Mouse (Mus musculus) olfactory bulb, adult 2 months (tissue): Measurements from ENCODE around the gene Zfand4.

Experiments used
- CTCF ChIP-seq: fragments of 200-500 bp; IDR thresholded peaks from 2 replicates; pipeline ENCODE4 v1.5.1; 2012; ENCODE audit warnings: low read depth, mild to moderate bottlenecking, low read length, moderate library complexity; ENCODE audit not compliant: insufficient read depth
- POLR2A ChIP-seq: fragments of 200-500 bp; IDR thresholded peaks from 2 replicates; pipeline ENCODE4 v1.6.1; 2012; ENCODE audit warnings: mild to moderate bottlenecking, low read depth, low read length, moderate library complexity; ENCODE audit not compliant: insufficient read depth

DNA sequence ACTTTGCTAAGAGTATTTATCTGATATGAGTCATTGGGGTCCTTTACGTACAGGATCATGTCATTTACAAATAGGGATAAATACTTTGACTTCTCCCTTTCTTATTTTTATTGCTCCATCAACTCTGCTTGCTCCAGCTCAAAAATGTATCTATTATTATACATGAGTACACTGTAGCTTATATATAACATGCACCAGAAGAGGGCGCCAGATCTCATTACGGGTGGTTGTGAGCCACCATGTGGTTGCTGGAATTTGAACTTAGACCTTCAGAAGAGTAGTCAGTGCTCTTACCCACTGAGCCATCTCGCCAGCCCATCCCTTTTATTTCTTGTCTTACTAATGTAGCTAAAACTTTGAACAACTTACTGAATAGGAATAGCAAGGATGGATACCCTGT, 18.5 kb downstream of the Zfand4 start:
- TF ChIP-seq CTCF: no peak
- no peak for TF ChIP-seq POLR2A
